Mouse (Mus musculus) intestine, embryonic 15.5 days (tissue): ENCODE data around the gene Dync1i1. TPM values are rescaled to one million over a fixed set of nuclear protein-coding genes. Genes with fewer than 3 reads are reported as not detected.

Experiments used
- ATAC-seq: fragments of 200-750 bp; cut with Nextera tagmentation; 2 replicates; pipeline ENCODE4 v1.8.0; 2017; ENCODE audit warnings: moderate TSS enrichment, moderate library complexity
- H3K27ac ChIP-seq: fragments of 300-500 bp; sonication (generic); 2 replicates; pipeline ENCODE4 v1.5.1; 2015; ENCODE audit warnings: mild to moderate bottlenecking, inconsistent platforms
- H3K27me3 ChIP-seq: fragments of 300-500 bp; sonication (generic); replicated peaks from 2 replicates; pipeline ENCODE4 v1.6.1; 2015; ENCODE audit warnings: inconsistent platforms
- H3K36me3 ChIP-seq: fragments of 300-500 bp; sonication (generic); 2 replicates; pipeline ENCODE4 v1.6.1; 2015; ENCODE audit warnings: inconsistent platforms
- H3K4me1 ChIP-seq: fragments of 300-500 bp; sonication (generic); replicated peaks from 2 replicates; pipeline ENCODE4 v1.6.1; 2015; ENCODE audit warnings: inconsistent platforms
- H3K4me2 ChIP-seq: fragments of 300-500 bp; sonication (generic); replicated peaks from 2 replicates; pipeline ENCODE4 v1.6.1; 2015; ENCODE audit warnings: mild to moderate bottlenecking, inconsistent platforms
- H3K4me3 ChIP-seq: fragments of 300-500 bp; sonication (generic); replicated peaks from 2 replicates; pipeline ENCODE4 v1.5.1; 2015; ENCODE audit warnings: inconsistent platforms
- H3K9ac ChIP-seq: fragments of 300-500 bp; sonication (generic); 2 replicates; pipeline ENCODE4 v1.6.1; 2015; ENCODE audit warnings: inconsistent platforms
- H3K9me3 ChIP-seq: fragments of 300-500 bp; sonication (generic); 2 replicates; pipeline ENCODE4 v1.6.1; 2016; ENCODE audit warnings: inconsistent platforms
- WGBS: fragments of 180-500 bp; shearing (Covaris S2); methylation state at CpG from one replicate; pipeline ENCODE4 v1.1.7; 2015; 5-methylcytosine and 5-hydroxymethylcytosine counted together
- polyA plus RNA-seq: library from polyadenylated mRNA; unstranded; fragments of >200 nt; fragmentation: Nextera tagmentation; extraction: Ambion mirVana; gene quantifications from 2 replicates; pipeline ENCODE4 v1.2.1, GENCODE M21; 2015

Gene Dync1i1
- polyA plus RNA-seq, 1 experiment from 2014 or later: 0.54 TPM

DNA sequence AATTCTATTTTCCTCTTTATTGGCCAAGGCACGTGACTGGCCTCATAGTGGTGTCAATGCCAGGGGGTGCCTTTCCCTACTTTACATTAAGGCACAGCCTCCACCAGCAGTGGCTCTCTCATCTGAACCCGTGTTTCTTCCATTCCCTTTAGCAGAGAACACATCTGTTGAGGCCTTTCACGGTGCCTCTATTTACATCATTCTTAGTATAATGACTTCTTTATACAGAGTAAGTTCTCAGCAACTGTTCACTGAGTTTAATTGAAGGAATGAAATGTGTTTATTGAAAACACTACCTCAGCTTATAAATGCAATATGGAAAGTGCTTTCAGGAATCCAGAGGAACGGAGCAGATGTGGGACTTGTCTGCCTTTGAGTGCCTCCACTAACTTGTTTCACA is 235.3 kb downstream of the Dync1i1 start:
- H3K36me3 ChIP-seq: no peaks in the 10 kb centered on the region
- 67% methylated on average over 4 of the region's 4 CpGs for WGBS
- no peak overlapping the region for H3K27ac ChIP-seq
- ATAC-seq: no peak
- H3K4me2 ChIP-seq: no peak overlapping the region
- no peaks in the 10 kb centered on the region for H3K4me1 ChIP-seq
- H3K9ac ChIP-seq: no peak overlapping the region
- no peak overlapping the region for H3K4me3 ChIP-seq
- H3K27me3 ChIP-seq: no peaks in the 10 kb centered on the region
- H3K9me3 ChIP-seq: no peaks in the 10 kb centered on the region

DNA sequence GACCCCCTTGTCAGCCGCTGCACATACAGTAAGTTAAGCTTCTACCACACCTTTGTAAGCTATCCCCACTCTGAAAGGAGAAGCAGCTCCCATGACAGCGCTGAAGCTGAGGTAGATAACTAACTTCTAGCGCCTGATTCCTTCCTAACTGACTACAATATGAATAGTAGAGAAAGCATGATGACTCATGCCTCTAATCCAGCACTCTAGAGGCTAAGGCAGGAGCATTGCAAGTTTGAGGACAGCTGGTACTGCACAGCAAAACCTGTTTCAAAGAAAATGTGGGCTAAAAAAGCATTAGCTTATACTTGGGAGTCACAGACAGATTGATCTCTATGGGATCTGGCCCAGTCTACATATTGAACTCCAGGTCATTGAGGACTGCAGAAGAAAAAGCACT is 236.5 kb downstream of the Dync1i1 start:
- Histone ChIP-seq H3K27ac (no peak overlapping the region), H3K4me1 (no peaks in the 10 kb centered on the region), H3K9me3 (no peaks in the 10 kb centered on the region), H3K4me2 (no peak overlapping the region), H3K9ac (no peak overlapping the region), H3K4me3 (no peak overlapping the region), H3K27me3 (no peaks in the 10 kb centered on the region), H3K36me3 (no peaks in the 10 kb centered on the region)
- 92% methylated on average over 3 of the region's 3 CpGs for WGBS
- ATAC-seq: no peak

DNA sequence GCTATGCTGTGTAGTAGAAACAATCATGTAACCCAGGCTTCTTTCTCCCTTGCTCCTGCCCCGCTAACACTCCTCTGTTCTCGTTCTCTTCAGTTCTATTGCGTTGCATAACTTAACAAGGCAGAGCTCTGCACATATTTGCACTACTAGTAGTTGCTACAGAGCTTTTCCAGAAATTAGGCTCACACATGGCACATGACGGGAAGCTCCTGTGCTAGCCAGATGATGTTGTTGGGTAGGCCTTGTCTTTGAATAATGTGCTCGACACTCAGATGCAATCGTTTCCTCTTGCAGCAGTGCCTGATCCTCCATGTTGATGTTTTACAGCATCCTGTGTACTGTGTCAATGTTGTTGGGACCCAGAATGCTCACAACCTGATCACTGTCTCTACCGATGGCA is 240.9 kb downstream of the Dync1i1 start:
- Histone ChIP-seq H3K27ac (no peak overlapping the region), H3K4me3 (no peak overlapping the region), H3K36me3 (no peaks in the 10 kb centered on the region), H3K27me3 (no peaks in the 10 kb centered on the region), H3K4me2 (no peak overlapping the region), H3K9ac (no peak overlapping the region), H3K4me1 (no peaks in the 10 kb centered on the region), H3K9me3 (no peaks in the 10 kb centered on the region)
- ATAC-seq: no peak
- WGBS: 90% methylated on average over 7 of the region's 7 CpGs

DNA sequence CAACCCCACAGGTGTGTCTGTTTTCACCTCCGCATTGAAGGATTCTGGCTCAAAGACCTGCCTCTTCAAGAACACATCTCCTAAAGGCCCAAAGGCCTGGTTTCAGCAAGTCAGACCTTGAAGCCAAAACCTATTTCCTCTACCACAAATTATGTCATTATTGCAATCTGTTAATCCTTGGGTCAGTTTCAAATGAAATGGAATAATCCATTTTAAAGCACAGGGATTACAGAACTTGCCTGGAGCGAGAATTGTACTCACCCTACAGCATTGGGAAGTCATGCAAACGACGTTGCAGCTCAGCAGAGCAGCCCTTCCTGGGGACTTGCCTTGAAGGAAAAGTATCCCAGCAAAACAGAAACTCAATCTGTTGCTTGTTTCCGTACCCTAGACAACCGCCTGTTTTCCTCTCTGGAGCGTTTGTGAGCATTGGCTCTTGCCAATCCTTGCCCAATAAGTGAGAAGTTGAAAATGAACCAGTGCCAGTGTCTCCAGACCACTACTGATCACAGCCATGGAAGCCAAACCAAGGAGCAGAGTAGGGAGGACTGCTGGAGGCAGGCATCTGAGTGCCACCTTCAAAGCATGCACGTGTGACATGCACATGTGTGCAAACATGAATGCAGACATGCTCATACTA is 241.5 kb downstream of the Dync1i1 start:
- no peak overlapping the region for H3K27ac ChIP-seq
- H3K36me3 ChIP-seq: no peaks in the 10 kb centered on the region
- 88% methylated on average over 8 of the region's 8 CpGs for WGBS
- H3K4me3 ChIP-seq: no peak overlapping the region
- no peaks in the 10 kb centered on the region for H3K27me3 ChIP-seq
- H3K9me3 ChIP-seq: no peaks in the 10 kb centered on the region
- H3K9ac ChIP-seq: no peak overlapping the region
- ATAC-seq: no peak
- no peak overlapping the region for H3K4me2 ChIP-seq
- no peaks in the 10 kb centered on the region for H3K4me1 ChIP-seq

DNA sequence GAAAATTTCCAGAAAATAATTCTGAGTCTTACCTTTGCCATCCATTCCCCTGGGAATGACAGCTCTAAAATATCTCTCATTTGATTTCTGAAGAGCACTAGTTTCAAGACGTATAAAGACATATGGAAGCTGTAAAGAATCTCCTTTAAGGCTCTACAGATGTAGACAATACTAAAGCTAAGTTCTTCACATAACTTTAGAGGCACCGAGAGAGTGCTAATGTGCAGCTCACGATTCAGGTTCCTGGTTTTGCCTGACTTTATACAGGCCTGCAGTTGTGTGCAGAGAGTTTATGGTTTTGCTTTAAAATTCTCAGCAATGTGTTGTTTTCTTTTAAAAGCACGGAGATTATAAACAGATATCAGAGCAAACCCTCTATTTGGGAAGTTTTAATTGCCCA is 242.1 kb downstream of the Dync1i1 start:
- no peak overlapping the region for H3K4me2 ChIP-seq
- ATAC-seq: no peak
- H3K9ac ChIP-seq: no peak overlapping the region
- H3K27me3 ChIP-seq: no peaks in the 10 kb centered on the region
- WGBS: 53% methylated on average over 4 of the region's 4 CpGs
- no peaks in the 10 kb centered on the region for H3K36me3 ChIP-seq
- no peak overlapping the region for H3K4me3 ChIP-seq
- no peaks in the 10 kb centered on the region for H3K9me3 ChIP-seq
- H3K27ac ChIP-seq: no peak overlapping the region
- H3K4me1 ChIP-seq: no peaks in the 10 kb centered on the region

- no peaks in the 10 kb centered on the region for H3K4me1 ChIP-seq
- ATAC-seq: no peak
- no peaks in the 10 kb centered on the region for H3K9me3 ChIP-seq
- no peaks in the 10 kb centered on the region for H3K36me3 ChIP-seq
- H3K27ac ChIP-seq: no peak overlapping the region
- H3K4me2 ChIP-seq: no peak overlapping the region
- H3K27me3 ChIP-seq: no peaks in the 10 kb centered on the region
- H3K4me3 ChIP-seq: no peak overlapping the region
- H3K9ac ChIP-seq: no peak overlapping the region
- 88% methylated on average over 8 of the region's 8 CpGs for WGBS
Measured at GRCm38 (mm10) chr6:5969613-5970012, 244.2 kb downstream of the Dync1i1 start.

- no peak overlapping the region for H3K27ac ChIP-seq
- no peak for ATAC-seq
- no peak overlapping the region for H3K9ac ChIP-seq
- no peaks in the 10 kb centered on the region for H3K9me3 ChIP-seq
- H3K36me3 ChIP-seq: no peaks in the 10 kb centered on the region
- no peaks in the 10 kb centered on the region for H3K27me3 ChIP-seq
- no peaks in the 10 kb centered on the region for H3K4me1 ChIP-seq
- 20% methylated on average over 4 of the region's 4 CpGs for WGBS
- no peak overlapping the region for H3K4me3 ChIP-seq
- H3K4me2 ChIP-seq: no peak overlapping the region
Measured at GRCm38 (mm10) chr6:5976241-5976640, 250.8 kb downstream of the Dync1i1 start.

GRCm38 (mm10) chr6:5977238-5977920 is 251.9 kb downstream of the Dync1i1 start:
- Histone ChIP-seq H3K4me1 (no peaks in the 10 kb centered on the region), H3K27ac (no peak overlapping the region), H3K27me3 (no peaks in the 10 kb centered on the region), H3K9me3 (no peaks in the 10 kb centered on the region), H3K36me3 (no peaks in the 10 kb centered on the region), H3K4me2 (no peak overlapping the region), H3K4me3 (no peak overlapping the region), H3K9ac (no peak overlapping the region)
- peak; percentile 53; the same call in 1 of the 2 replicates for ATAC-seq
- WGBS: 32% methylated on average over 15 of the region's 15 CpGs

DNA sequence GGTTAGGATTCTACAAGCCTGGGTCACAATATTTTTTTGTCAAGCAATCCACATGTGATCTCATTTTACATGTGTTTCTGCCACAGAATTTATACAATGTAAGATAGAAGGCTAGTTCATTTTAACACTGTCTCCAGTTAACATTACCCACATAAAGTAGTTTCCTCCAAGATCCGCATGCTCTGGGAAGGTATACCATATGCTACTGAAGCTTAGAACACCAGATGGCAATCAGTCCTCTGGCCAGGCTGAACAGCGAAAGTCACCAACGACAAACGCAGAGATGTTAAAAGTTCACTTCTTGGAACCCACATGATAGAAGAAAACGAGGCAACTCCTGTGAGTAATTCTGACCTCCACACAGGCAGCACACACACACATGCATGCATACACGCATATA is 265.8 kb downstream of the Dync1i1 start:
- 73% methylated on average over 6 of the region's 6 CpGs for WGBS

GRCm38 (mm10) chr6:5991817-5992755 is 266.6 kb downstream of the Dync1i1 start:
- H3K4me2 ChIP-seq: peak overlapping the region; percentile 28; the same call in 1 of the 2 replicates
- no peaks in the 10 kb centered on the region for H3K27me3 ChIP-seq
- peaks cover 8% of the 10 kb centered on the region for H3K4me1 ChIP-seq
- no peaks in the 10 kb centered on the region for H3K9me3 ChIP-seq
- no peak overlapping the region for H3K27ac ChIP-seq
- 51% methylated on average over 25 of the region's 25 CpGs for WGBS
- H3K9ac ChIP-seq: no peak overlapping the region
- H3K4me3 ChIP-seq: no peak overlapping the region
- peak; percentile 61; the same call in 1 of the 2 replicates for ATAC-seq
- H3K36me3 ChIP-seq: no peaks in the 10 kb centered on the region

More for the DNA sequence above, 265.8 kb downstream of the Dync1i1 start:
- H3K27ac ChIP-seq: no peak overlapping the region
- H3K27me3 ChIP-seq: no peaks in the 10 kb centered on the region
- H3K4me2 ChIP-seq: no peak overlapping the region
- H3K36me3 ChIP-seq: no peaks in the 10 kb centered on the region
- peaks cover 8% of the 10 kb centered on the region for H3K4me1 ChIP-seq
- H3K4me3 ChIP-seq: no peak overlapping the region
- no peak for ATAC-seq
- H3K9ac ChIP-seq: no peak overlapping the region
- no peaks in the 10 kb centered on the region for H3K9me3 ChIP-seq

- H3K4me2 ChIP-seq: no peak overlapping the region
- no peak for ATAC-seq
- H3K36me3 ChIP-seq: no peaks in the 10 kb centered on the region
- no peaks in the 10 kb centered on the region for H3K9me3 ChIP-seq
- WGBS: 53% methylated on average over 7 of the region's 7 CpGs
- H3K9ac ChIP-seq: no peak overlapping the region
- no peaks in the 10 kb centered on the region for H3K27me3 ChIP-seq
- H3K4me3 ChIP-seq: no peak overlapping the region
- H3K27ac ChIP-seq: no peak overlapping the region
- H3K4me1 ChIP-seq: peaks cover 8% of the 10 kb centered on the region
Measured at GRCm38 (mm10) chr6:5993056-5993455, 267.6 kb downstream of the Dync1i1 start.

GRCm38 (mm10) chr6:5997535-5997934 is 272.1 kb downstream of the Dync1i1 start:
- Histone ChIP-seq H3K36me3 (no peaks in the 10 kb centered on the region), H3K4me3 (no peak overlapping the region), H3K27me3 (no peaks in the 10 kb centered on the region), H3K4me1 (0 out of 2 replicates have a peak, but pooled peaks cover 2% of the 10 kb centered on the region), H3K9ac (no peak overlapping the region), H3K27ac (no peak overlapping the region), H3K9me3 (no peaks in the 10 kb centered on the region), H3K4me2 (no peak overlapping the region)
- WGBS: 71% methylated on average over 6 of the region's 6 CpGs
- ATAC-seq: no peak
